Mouse (Mus musculus) ES-E14 (cell line): ENCODE measurements around the gene Gna15. TPM values are rescaled to one million over a fixed set of nuclear protein-coding genes. Genes with fewer than 3 reads are reported as not detected.

Experiments used
- DNase-seq: peaks from one replicate; pipeline ENCODE4 v3.0.0-alpha.2; 2013; ENCODE audit warnings: low read depth, low spot score
- H3K27ac ChIP-seq: 2 replicates; pipeline ENCODE4 v1.5.1; 2012; ENCODE audit warnings: low read depth, mild to moderate bottlenecking, low read length, moderate library complexity, mixed read lengths; ENCODE audit not compliant: poor library complexity, insufficient read depth, severe bottlenecking
- H3K36me3 ChIP-seq: 2 replicates; pipeline ENCODE4 v1.6.1; 2012; ENCODE audit warnings: mild to moderate bottlenecking, low read length, moderate library complexity, mixed read lengths; ENCODE audit not compliant: control insufficient read depth, poor library complexity, insufficient read depth, severe bottlenecking
- H3K4me1 ChIP-seq, 2 experiments: fragments of 150-350 bp in 1 of 2; sonication (generic) in 1 of 2; 2 replicates each; pipeline ENCODE4 v1.6.1; 2012; ENCODE audit warnings: low read length in 2 of 2, mild to moderate bottlenecking in 1 of 2, mixed read lengths in 1 of 2; ENCODE audit not compliant: control insufficient read depth in 2 of 2, insufficient read depth in 2 of 2, poor library complexity in 1 of 2
- H3K4me3 ChIP-seq, 2 experiments: fragments of 150-350 bp in 1 of 2; sonication (generic) in 1 of 2; 2 replicates each; pipeline ENCODE4 v1.5.1; 2012; ENCODE audit warnings: low read length in 2 of 2, low read depth in 1 of 2, mild to moderate bottlenecking in 1 of 2, mixed read lengths in 1 of 2; ENCODE audit not compliant: insufficient read depth in 1 of 2, poor library complexity in 1 of 2, severe bottlenecking in 1 of 2
- H3K9ac ChIP-seq: 2 replicates; pipeline ENCODE4 v1.6.1; 2012; ENCODE audit warnings: low read depth, mild to moderate bottlenecking, low read length, mixed read lengths; ENCODE audit not compliant: poor library complexity, insufficient read depth, severe bottlenecking
- H3K9me3 ChIP-seq: fragments of 150-350 bp; sonication (generic); 2 replicates; pipeline ENCODE4 v1.6.1; 2012; ENCODE audit warnings: low read depth, mild to moderate bottlenecking, low read length; ENCODE audit not compliant: control insufficient read depth, insufficient read depth
- CHD2 ChIP-seq: IDR thresholded peaks from 2 replicates; pipeline ENCODE4 v1.6.1; 2014; ENCODE audit warnings: mild to moderate bottlenecking, low read depth, low read length, inconsistent platforms
- HCFC1 ChIP-seq: IDR thresholded peaks from 2 replicates; pipeline ENCODE4 v1.6.1; 2012; ENCODE audit warnings: low read length, inconsistent platforms, borderline replicate concordance; ENCODE audit not compliant: insufficient read depth
- MAFK ChIP-seq: IDR thresholded peaks from 2 replicates; pipeline ENCODE4 v1.6.1; 2014; ENCODE audit warnings: mild to moderate bottlenecking, low read depth, low read length, inconsistent platforms; ENCODE audit not compliant: insufficient read depth
- ZC3H11A ChIP-seq: IDR thresholded peaks from 2 replicates; pipeline ENCODE4 v1.6.1; 2012; ENCODE audit warnings: low read depth, mild to moderate bottlenecking, inconsistent platforms, low read length, borderline replicate concordance
- ZNF384 ChIP-seq: IDR thresholded peaks from 2 replicates; pipeline ENCODE4 v1.6.1; 2012; ENCODE audit warnings: low read depth, low read length, inconsistent platforms
- in situ Hi-C, 2 experiments: fragments of 600-800 bp; cut with MboI; formaldehyde crosslinking; loops; one replicate each; pipeline ENCODE4 v1.15.1; 2025; ENCODE audit warnings: low sequenced_read_pairs in 2 of 2, inconsistent platforms in 1 of 2; ENCODE audit not compliant: unreplicated experiment in 2 of 2
- total RNA-seq: library from RNA; depleted of rRNA; stranded (reverse); fragments of 300-350 nt; gene quantifications from 2 replicates; pipeline ENCODE4 v1.2.3, GENCODE M21; 2012

The Gna15 gene
- total RNA-seq, 1 experiment = 11.8 TPM

DNA sequence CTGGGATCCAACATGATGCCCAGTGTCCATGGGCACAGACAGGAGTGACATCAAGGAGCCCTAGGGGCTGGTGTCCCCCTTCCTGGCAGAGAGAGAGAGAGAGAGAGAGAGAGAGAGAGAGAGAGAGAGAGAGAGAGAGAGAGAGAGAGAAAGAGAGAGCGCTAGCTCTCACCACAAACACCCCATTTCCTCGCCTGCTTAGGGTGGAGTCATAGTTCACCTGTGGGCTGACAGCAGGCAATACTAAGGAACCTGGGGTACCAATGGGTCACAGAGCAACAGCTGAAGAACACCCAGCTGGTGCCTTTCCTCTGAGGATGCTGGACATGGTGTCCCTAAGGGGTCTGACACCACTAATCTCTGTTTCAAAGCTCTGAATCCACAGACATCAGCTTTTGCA lies 13.4 kb upstream of the Gna15 start:
- peaks cover 2 to 23% of the 10 kb centered on the region in 2 experiments; a peak in 2 of 4 replicates for H3K4me1 ChIP-seq
- no peaks in the 10 kb centered on the region for H3K9me3 ChIP-seq
- peaks cover 11% of the 10 kb centered on the region; the same call in 1 of the 2 replicates for H3K36me3 ChIP-seq
- H3K4me3 ChIP-seq = no peak overlapping the region
- no peak for DNase-seq
- no peak for TF ChIP-seq ZC3H11A
- TF ChIP-seq ZNF384 = no peak
- no peak for TF ChIP-seq MAFK
- no peak for TF ChIP-seq CHD2
- TF ChIP-seq HCFC1 = no peak
- in situ Hi-C loops = no loop called here
- no peak overlapping the region for H3K9ac ChIP-seq
- H3K27ac ChIP-seq = no peak overlapping the region

GRCm38 (mm10) chr10:81536734-81537133 lies 12.7 kb upstream of the Gna15 start:
- H3K4me3 ChIP-seq = no peak overlapping the region
- no peak overlapping the region for H3K9ac ChIP-seq
- H3K9me3 ChIP-seq = no peaks in the 10 kb centered on the region
- H3K4me1 ChIP-seq = peaks cover 2 to 18% of the 10 kb centered on the region in 2 experiments; a peak in 2 of 4 replicates
- in situ Hi-C loops = no loop called here
- TF ChIP-seq CHD2 = no peak
- no peak for TF ChIP-seq HCFC1
- TF ChIP-seq MAFK = no peak
- no peak for TF ChIP-seq ZC3H11A
- TF ChIP-seq ZNF384 = no peak
- H3K36me3 ChIP-seq = peaks cover 15% of the 10 kb centered on the region; the same call in 1 of the 2 replicates
- H3K27ac ChIP-seq = no peak overlapping the region
- DNase-seq = no peak

DNA sequence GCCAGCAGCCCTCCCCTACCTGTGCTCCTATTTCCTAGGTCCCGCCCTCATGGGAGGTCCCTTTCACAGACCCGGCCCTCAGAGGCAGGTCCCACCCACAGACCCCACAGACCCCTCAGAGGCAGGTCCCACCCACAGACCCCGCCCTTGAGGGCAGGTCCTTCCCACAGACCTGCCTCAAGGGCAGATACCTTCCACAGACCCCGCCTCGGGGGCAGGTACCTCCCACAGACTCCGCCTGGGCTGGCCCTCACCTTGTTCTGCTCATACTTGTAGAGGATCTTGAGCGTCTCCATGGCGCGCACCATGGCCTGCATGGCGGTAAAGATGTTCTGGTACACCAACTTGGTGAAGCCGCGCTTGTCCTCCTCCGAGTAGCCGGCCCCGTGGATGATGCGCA lies 10.8 kb upstream of the Gna15 start:
- Histone ChIP-seq H3K4me3 (peak overlapping the region; percentile 21 to 53; a peak in 3 of 4 replicates), H3K36me3 (peaks cover 22% of the 10 kb centered on the region)

DNA sequence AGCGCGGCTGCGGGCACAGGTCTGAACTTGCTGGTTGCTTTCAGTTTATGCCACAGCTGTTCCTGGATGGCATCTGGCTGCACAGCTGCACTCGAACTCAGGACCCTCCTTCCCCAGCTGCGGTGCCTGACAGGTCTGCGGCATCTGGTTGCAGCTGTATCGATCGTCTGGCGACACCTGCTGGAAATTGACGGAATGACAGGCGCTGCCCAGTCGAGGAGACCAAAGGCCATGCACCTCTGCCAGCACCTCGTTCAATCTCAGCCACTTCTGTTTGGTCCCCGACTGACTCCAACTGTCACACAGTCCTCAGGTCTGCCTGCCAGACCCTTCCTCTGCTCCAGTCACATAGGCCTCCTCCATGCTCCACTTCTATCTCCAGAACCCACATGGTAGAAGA lies 2.8 kb upstream of the Gna15 start:
- H3K9ac ChIP-seq = no peak overlapping the region
- DNase-seq = no peak
- TF ChIP-seq ZC3H11A (no peak; the same call in 1 of the 2 replicates), HCFC1 (no peak), MAFK (no peak), ZNF384 (no peak), CHD2 (no peak)
- in situ Hi-C loops = no loop called here
- peaks cover 16% of the 10 kb centered on the region for H3K36me3 ChIP-seq
- no peak overlapping the region for H3K4me3 ChIP-seq
- H3K9me3 ChIP-seq = no peaks in the 10 kb centered on the region
- H3K4me1 ChIP-seq = peaks cover 0 to 14% of the 10 kb centered on the region in 2 experiments; a peak in 1 of 4 replicates
- no peak overlapping the region for H3K27ac ChIP-seq

More for the DNA sequence above, 10.8 kb upstream of the Gna15 start:
- TF ChIP-seq CHD2 = no peak
- H3K9me3 ChIP-seq = no peaks in the 10 kb centered on the region
- H3K4me1 ChIP-seq = peaks cover 2 to 21% of the 10 kb centered on the region in 2 experiments; a peak in 2 of 4 replicates
- in situ Hi-C loops = no loop called here
- H3K9ac ChIP-seq = no peak overlapping the region
- DNase-seq = peak; percentile 91
- H3K27ac ChIP-seq = no peak overlapping the region

GRCm38 (mm10) chr10:81525017-81525694 lies 1.1 kb upstream of the Gna15 start:
- Histone ChIP-seq H3K36me3 (peaks cover 4% of the 10 kb centered on the region), H3K9me3 (no peaks in the 10 kb centered on the region), H3K4me3 (no peak overlapping the region), H3K4me1 (peaks cover 0 to 11% of the 10 kb centered on the region in 2 experiments; a peak in 1 of 4 replicates), H3K9ac (no peak overlapping the region; the same call in 1 of the 2 replicates), H3K27ac (no peak overlapping the region)
- no peak for DNase-seq
- TF ChIP-seq ZC3H11A (no peak), MAFK (no peak), HCFC1 (no peak), ZNF384 (no peak), CHD2 (no peak)
- in situ Hi-C loops = no loop called here
